Mouse (Mus musculus) common myeloid progenitor, adult 5-6 weeks (primary cell): ENCODE measurements at regions not wholly inside any gene's neighbourhood (a gene's known extent, or its start where the extent isn't known, plus 50 kb on each side); places are given as distances from the start of the nearest gene placed in this dataset.
A peak's percentile ranks its signal among the peaks of the same experiment; 100 is the strongest.

ENCODE experiments used
- ATAC-seq: replicated peaks from 2 replicates; pipeline ENCODE4 v1.8.0; 2016; ENCODE audit warnings: low read depth, mild to moderate bottlenecking, moderate TSS enrichment, inconsistent platforms; ENCODE audit not compliant: poor library complexity, severe bottlenecking

GRCm38 (mm10) chr13:52041467-52042421 lies 195.3 kb downstream of the Gadd45g start:
- ATAC-seq, result peak; percentile 87

- ATAC-seq, result no peak
These were observed 196.4 kb downstream of the Gadd45g start for GRCm38 (mm10) chr13:52042867-52043266.

DNA sequence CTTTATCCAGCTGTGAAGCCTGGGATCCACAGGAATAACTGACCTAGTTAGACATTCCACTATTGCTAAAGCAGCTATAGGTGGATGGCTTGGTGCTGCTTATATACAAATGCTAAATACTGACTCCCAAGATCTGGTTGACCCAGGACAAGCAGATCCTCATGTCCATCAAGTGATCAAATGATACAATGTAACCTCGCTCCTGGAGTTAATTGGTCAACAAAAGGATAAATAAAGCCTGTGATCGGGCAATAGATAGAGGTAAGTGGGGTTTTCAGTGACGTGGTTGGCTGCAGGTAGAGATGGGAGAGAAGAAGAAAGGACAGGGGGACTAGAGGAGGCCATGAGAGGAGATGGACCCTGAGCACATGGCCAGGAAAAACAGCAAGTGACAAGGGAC lies 197.4 kb downstream of the Gadd45g start:
- no peak for ATAC-seq

- no peak for ATAC-seq
These were observed 198.9 kb downstream of the Gadd45g start for GRCm38 (mm10) chr13:52045349-52045748.

GRCm38 (mm10) chr13:52046020-52046419 lies 199.5 kb downstream of the Gadd45g start:
- no peak for ATAC-seq

DNA sequence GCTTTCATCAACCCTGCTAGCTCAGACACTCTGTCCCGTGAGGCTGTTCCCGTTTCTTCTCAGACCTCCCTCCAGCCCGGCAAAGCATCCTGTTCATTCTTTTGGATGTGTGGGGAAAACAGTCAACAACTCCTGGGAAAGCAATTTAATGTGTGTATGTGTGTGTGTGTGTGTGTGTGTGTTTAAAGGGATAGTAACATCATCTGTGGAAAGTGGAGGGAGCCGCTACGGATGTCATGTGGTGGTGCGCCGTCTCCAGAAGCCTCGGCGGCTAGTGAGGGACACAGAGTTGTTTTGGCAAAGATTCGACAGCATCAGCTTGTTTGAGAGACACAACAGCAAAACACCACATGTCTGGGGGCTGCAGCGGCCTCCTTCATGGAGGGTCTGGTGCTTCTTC lies 200.2 kb downstream of the Gadd45g start:
- ATAC-seq, result no peak

GRCm38 (mm10) chr13:52047937-52048336 lies 201.5 kb downstream of the Gadd45g start:
- no peak; the same call in 1 of the 2 replicates for ATAC-seq

DNA sequence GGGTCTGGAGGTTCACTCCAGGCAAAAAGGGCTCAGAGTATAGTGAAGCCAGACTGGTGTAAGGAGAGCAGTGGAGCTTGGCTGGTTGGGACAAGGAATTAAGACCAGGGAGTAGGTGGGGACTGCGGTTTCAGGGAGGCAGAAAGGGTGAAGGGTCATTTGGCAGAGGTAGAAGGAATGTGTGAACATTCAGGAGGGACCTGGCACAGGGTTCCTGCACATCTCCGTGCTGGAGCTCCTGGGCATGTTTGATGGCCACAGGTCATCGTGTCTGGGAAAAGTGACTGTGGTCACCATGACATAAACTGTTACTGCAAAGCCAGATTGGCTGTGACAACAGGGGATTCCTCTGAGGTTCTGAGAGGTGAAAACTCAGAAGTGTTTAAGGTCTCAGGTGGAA lies 202.3 kb downstream of the Gadd45g start:
- ATAC-seq, result no peak

- ATAC-seq, result no peak
These were observed 202.8 kb downstream of the Gadd45g start for GRCm38 (mm10) chr13:52049249-52049648.

GRCm38 (mm10) chr13:52055741-52056140 lies 209.3 kb downstream of the Gadd45g start:
- no peak for ATAC-seq

DNA sequence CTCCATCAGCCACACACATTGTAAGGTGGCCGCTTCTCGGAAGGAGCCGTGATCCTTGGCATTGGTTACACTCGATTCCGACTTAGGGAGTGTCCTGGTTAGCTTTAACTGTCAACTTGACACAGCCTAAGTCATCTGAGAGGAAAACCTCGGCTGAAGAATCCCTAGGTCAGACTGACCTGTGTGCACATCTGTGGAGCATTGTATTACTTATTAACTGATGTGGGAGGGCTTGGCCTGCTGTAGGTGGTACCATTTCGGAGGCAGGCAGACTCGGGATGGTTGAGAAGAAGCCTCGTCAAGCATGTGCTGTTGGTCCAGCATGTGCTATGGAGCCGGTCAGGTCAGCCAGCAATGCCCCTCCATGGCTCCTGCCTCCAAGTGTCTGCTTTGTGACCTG lies 211.0 kb downstream of the Gadd45g start:
- ATAC-seq, result no peak

DNA sequence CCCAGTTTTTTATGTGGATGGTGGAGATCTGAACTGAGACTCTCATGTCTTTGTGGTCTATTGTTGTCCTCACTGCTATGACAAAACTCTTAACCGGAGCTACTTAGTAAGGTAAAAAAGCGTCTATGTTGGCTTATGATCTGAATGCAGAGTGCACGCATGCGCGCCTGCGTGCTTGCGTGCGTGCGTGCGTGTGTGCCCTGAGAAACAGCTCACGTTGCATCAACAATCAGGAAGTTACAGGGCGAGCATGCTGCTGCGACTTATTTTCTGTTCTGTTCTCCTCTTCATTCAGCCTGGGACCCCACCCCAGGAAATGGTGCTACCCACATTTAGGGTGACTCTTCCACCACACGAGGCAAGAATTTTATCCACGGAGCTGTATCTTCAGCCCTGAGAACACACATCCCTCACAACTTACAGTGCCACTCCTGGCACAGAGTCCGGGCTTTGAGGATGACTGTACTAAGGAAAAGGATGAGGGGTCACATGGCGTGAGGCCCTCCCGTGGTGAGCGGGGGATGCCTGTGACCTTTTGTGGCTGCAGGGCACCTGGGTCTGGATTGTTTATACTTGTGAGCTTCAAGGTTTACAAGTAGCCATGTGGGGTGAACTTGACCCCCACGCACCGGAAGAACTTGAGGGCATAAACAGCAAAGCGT lies 213.4 kb downstream of the Gadd45g start:
- no peak for ATAC-seq

DNA sequence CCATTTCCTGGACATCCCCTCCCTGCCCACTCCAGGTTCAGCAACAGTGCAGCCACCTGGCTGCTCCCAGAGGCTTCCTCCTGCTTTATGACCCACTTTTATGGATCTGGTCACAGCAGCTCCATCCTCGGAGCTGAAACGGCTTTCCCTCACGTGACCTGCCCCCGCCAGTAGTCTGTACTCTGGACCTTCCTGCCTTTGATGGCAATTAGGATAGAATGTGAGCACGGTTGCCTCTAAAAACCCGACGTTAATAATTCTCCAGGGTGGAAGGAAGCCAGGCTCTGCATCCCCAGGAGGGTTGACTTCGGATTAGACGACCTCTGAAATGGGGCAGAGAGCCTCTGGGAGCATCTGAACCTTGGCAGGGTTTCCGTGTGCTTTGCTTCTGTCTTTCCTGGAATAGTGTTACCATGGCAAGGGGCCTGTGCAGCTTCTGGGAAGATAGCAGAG lies 214.0 kb downstream of the Gadd45g start:
- no peak for ATAC-seq

DNA sequence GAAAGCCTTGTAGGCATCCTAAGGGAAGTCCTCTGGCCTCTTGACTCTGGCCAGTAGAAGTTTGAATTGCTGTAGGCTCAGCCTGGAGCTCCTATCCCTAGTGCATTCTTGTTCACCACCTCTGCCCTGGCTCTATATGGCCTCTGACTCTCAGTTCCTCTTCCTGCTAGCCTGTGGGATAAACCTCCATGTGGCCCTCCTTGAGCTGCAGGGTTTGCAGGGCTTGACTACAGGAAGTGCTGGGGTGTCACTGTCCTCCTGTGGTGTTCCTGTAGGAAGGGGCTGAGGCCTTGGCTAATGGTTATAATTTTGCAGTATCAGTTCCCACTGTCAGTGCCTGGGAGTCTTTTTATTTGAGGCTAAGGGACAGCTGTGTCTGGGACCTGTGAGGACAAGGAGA lies 215.0 kb downstream of the Gadd45g start:
- ATAC-seq, result peak; percentile 89

GRCm38 (mm10) chr13:52061881-52062280 lies 215.4 kb downstream of the Gadd45g start:
- peak; percentile 81 for ATAC-seq

- no peak for ATAC-seq
These were observed 216.1 kb downstream of the Gadd45g start for GRCm38 (mm10) chr13:52062576-52062975.

GRCm38 (mm10) chr13:52065274-52065673 lies 218.8 kb downstream of the Gadd45g start:
- ATAC-seq, result no peak

- no peak for ATAC-seq
These were observed 219.2 kb downstream of the Gadd45g start for GRCm38 (mm10) chr13:52065720-52066119.

- ATAC-seq, result no peak
These were observed 220.6 kb downstream of the Gadd45g start for GRCm38 (mm10) chr13:52067048-52067447.

DNA sequence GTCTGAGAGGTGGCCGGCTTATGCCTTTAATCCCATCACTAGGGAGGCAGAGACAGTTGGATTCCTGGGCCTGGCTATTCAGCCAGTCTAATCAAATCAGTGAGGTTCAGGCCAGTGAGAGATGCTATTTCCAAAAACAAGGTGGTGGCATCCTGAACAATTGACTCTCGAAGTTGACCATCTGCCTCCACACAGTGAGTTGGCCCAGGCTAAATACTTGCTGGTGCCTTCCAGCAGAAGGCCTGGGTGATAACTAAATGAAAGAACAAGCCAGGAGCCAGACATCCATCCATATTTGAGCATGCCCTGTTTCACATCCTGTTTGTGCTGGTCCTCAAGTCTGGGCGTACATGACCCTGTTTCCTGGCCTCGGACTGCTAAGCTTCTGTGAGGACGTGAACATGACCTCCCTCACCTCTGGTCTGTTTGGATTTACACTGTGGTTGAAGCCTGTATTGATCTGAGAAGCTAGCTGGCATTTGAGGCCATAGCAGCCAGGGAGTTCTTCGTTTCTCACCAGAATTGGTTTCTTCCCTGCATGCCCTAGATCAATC lies 222.5 kb downstream of the Gadd45g start:
- ATAC-seq, result no peak

DNA sequence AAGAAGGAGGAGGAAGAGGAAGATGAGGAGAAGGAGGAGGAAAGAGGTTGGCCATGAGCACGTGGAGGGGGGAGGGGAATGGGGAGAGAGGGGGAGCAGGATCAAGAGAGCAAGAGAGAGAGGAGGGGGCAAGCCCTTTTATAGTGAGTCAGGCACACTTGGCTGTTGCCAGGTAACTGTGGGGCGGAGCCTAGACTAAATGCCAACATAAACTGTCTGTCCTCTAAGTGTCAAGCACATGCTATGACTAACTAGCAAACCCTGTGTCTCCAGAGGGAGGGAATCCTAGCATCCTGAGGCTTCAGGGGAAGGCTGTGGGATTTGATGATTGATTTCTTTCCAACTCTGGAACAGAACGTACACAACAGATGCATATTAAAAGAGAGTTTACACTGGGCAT lies 223.2 kb downstream of the Gadd45g start:
- ATAC-seq, result no peak
